Mouse (Mus musculus): ENCODE results near the gene Dscaml1. TPM values are rescaled to one million over a fixed set of nuclear protein-coding genes. Genes with fewer than 3 reads are reported as not detected.

Gene Dscaml1
- polyA plus RNA-seq, 1 experiment from 2014 or later: not detected

Other genes starting within 250 kb of the Dscaml1 start
- 0.10 TPM in 1 of 2 replicates, not detected in the other for gene BC049352, start 244.6 kb upstream of the Dscaml1 start, polyA plus RNA-seq (2016; fragmentation: Nextera tagmentation; extraction: Ambion mirVana)
- not detected in 2 replicates for gene Tmprss4, start 222.5 kb upstream of the Dscaml1 start, polyA plus RNA-seq (2016; fragmentation: Nextera tagmentation; extraction: Ambion mirVana)
- 2.9 and 3.1 TPM in 2 replicates for gene Il10ra, start 157.5 kb upstream of the Dscaml1 start, polyA plus RNA-seq (2016; fragmentation: Nextera tagmentation; extraction: Ambion mirVana)
- gene Tmprss13, start 107.5 kb upstream of the Dscaml1 start, polyA plus RNA-seq (2016; fragmentation: Nextera tagmentation; extraction: Ambion mirVana): not detected in 2 replicates
- 5.0 and 5.2 TPM in 2 replicates for gene Fxyd6, start 56.4 kb upstream of the Dscaml1 start, polyA plus RNA-seq (2016; fragmentation: Nextera tagmentation; extraction: Ambion mirVana)
- 1.2 and 1.5 TPM in 2 replicates for gene Fxyd2, start 27.0 kb upstream of the Dscaml1 start, polyA plus RNA-seq (2016; fragmentation: Nextera tagmentation; extraction: Ambion mirVana)